Comparison of ENCODE assay signal across 11 mouse cellular contexts in genomic region chr8:91324271-91324670, GRCm38 (mm10). TPM values are rescaled to one million over a fixed set of nuclear protein-coding genes. Genes with fewer than 3 reads are reported as not detected.
DNase-seq lines count a peak whose midpoint lies in the region; ATAC-seq and TF ChIP-seq lines count a peak whose summit lies in the region.
"Had no signal": no experiment of that assay in that cellular context is flagged by ENCODE, and none has a peak within 500 bp of the region (broad histone marks: within the 10 kb centered on the region; RNA-seq: fewer than 3 reads in every experiment).

No protein-coding gene starts in this region.

- TF ChIP-seq POLR2A in liver, adult 2 months (IDR thresholded peaks at IDR 0.05; ENCODE audit: extremely low read depth, insufficient read depth, low read length): no peak

- H3K9me3 ChIP-seq in heart, embryonic 10.5 days: no peaks in the 10 kb centered on the region
- no peaks in the 10 kb centered on the region for H3K9me3 ChIP-seq in heart, embryonic 11.5 days (replicated peaks; ENCODE audit: control insufficient read depth, low read length)
- no peaks in the 10 kb centered on the region for H3K9me3 ChIP-seq in liver, embryonic 11.5 days (ENCODE audit: control insufficient read depth, low read length)
- no peaks in the 10 kb centered on the region for H3K9me3 ChIP-seq in liver, embryonic 14.5 days (ENCODE audit: control insufficient read depth, low read length)
- H3K9me3 ChIP-seq: kidney, embryonic 15.5 days; limb, embryonic 12.5 days; midbrain, embryonic 12.5 days had no signal

- no peak for TF ChIP-seq EP300 in liver, embryonic 14.5 days (IDR thresholded peaks at IDR 0.05; ENCODE audit: low read depth)

- H3K4me2 ChIP-seq in heart, embryonic 11.5 days: no peak overlapping the region
- no peak overlapping the region for H3K4me2 ChIP-seq in liver, embryonic 11.5 days
- no peak overlapping the region for H3K4me2 ChIP-seq in liver, embryonic 14.5 days (ENCODE audit: low read depth)
- H3K4me2 ChIP-seq: kidney, embryonic 15.5 days; limb, embryonic 12.5 days; midbrain, embryonic 12.5 days had no signal

- peaks cover 12% of the 10 kb centered on the region for H3K36me3 ChIP-seq in heart, embryonic 10.5 days
- H3K36me3 ChIP-seq in heart, embryonic 11.5 days (ENCODE audit: control insufficient read depth, insufficient read depth, low read length): 0 out of 2 replicates have a peak, but pooled peaks cover 4% of the 10 kb centered on the region
- H3K36me3 ChIP-seq in liver, adult 2 months (ENCODE audit: control insufficient read depth, insufficient read depth, low read length): no peaks in the 10 kb centered on the region
- H3K36me3 ChIP-seq in liver, embryonic 11.5 days (ENCODE audit: control insufficient read depth, insufficient read depth, low read length): no peaks in the 10 kb centered on the region
- H3K36me3 ChIP-seq in liver, embryonic 14.5 days (replicated peaks; ENCODE audit: control insufficient read depth, insufficient read depth, low read depth): no peaks in the 10 kb centered on the region
- H3K36me3 ChIP-seq: midbrain, embryonic 12.5 days had no signal

- 57% methylated on average over 9 of the region's 9 CpGs for WGBS in heart, embryonic 10.5 days
- 69% methylated on average over 9 of the region's 9 CpGs for whole genome bisulfite sequencing in heart, embryonic 11.5 days (ENCODE audit: insufficient replicate concordance)
- WGBS in liver, adult 2 months: 29% methylated on average over 9 of the region's 9 CpGs
- WGBS in liver, embryonic 11.5 days: 65% methylated on average over 9 of the region's 9 CpGs
- WGBS in liver, embryonic 14.5 days (ENCODE audit: insufficient replicate concordance): 69% methylated on average over 9 of the region's 9 CpGs

- TF ChIP-seq CTCF in liver, adult 2 months (IDR thresholded peaks at IDR 0.05; ENCODE audit: low read depth, low read length): peak; percentile 82
- TF ChIP-seq CTCF in liver, embryonic 14.5 days (IDR thresholded peaks at IDR 0.05; ENCODE audit: low read depth): peak; percentile 56

- H3K4me3 ChIP-seq in heart, embryonic 10.5 days: no peak overlapping the region
- no peak overlapping the region for H3K4me3 ChIP-seq in heart, embryonic 11.5 days (ENCODE audit: low read depth, low read length)
- H3K4me3 ChIP-seq in liver, adult 2 months (ENCODE audit: insufficient read depth, low read depth, low read length): no peak overlapping the region
- no peak overlapping the region for H3K4me3 ChIP-seq in liver, embryonic 11.5 days (ENCODE audit: low read depth, low read length)
- H3K4me3 ChIP-seq in liver, embryonic 14.5 days (ENCODE audit: insufficient read depth in 1 of 2, low read depth in 2 of 2, low read length in 2 of 2): no peak overlapping the region
- H3K4me3 ChIP-seq: kidney, embryonic 15.5 days; limb, embryonic 12.5 days; midbrain, embryonic 12.5 days had no signal

- peaks cover 40% of the 10 kb centered on the region for H3K4me1 ChIP-seq in heart, embryonic 10.5 days
- H3K4me1 ChIP-seq in heart, embryonic 11.5 days (ENCODE audit: control insufficient read depth, insufficient read depth, low read length): peaks cover 20% of the 10 kb centered on the region
- H3K4me1 ChIP-seq in liver, adult 2 months (ENCODE audit: control insufficient read depth, insufficient read depth, low read length): peaks cover 9% of the 10 kb centered on the region
- peaks cover under 1% of the 10 kb centered on the region for H3K4me1 ChIP-seq in liver, embryonic 11.5 days (replicated peaks; ENCODE audit: control insufficient read depth, insufficient read depth, low read length)
- peaks cover 0 to 5% of the 10 kb centered on the region in 2 experiments; a peak in 2 of 4 replicates for H3K4me1 ChIP-seq in liver, embryonic 14.5 days (replicated peaks; ENCODE audit: control insufficient read depth in 2 of 2, insufficient read depth in 2 of 2, low read length in 1 of 2)

- peaks cover 13% of the 10 kb centered on the region for H3K79me2 ChIP-seq in liver, adult 2 months (ENCODE audit: control insufficient read depth, insufficient read depth, low read length)

- H3K27me3 ChIP-seq in heart, embryonic 10.5 days (ENCODE audit: insufficient read depth, poor library complexity, severe bottlenecking): no peaks in the 10 kb centered on the region
- H3K27me3 ChIP-seq in heart, embryonic 11.5 days (ENCODE audit: control insufficient read depth, insufficient read depth, low read length): no peaks in the 10 kb centered on the region
- H3K27me3 ChIP-seq in liver, adult 2 months (ENCODE audit: control insufficient read depth, insufficient read depth, low read length): no peaks in the 10 kb centered on the region
- no peaks in the 10 kb centered on the region for H3K27me3 ChIP-seq in liver, embryonic 11.5 days (replicated peaks; ENCODE audit: control insufficient read depth, insufficient read depth, low read length)
- H3K27me3 ChIP-seq in liver, embryonic 14.5 days (ENCODE audit: control insufficient read depth, insufficient read depth, low read length): no peaks in the 10 kb centered on the region
- H3K27me3 ChIP-seq: kidney, embryonic 15.5 days; limb, embryonic 12.5 days; midbrain, embryonic 12.5 days had no signal

- no peak overlapping the region for H3K9ac ChIP-seq in heart, embryonic 11.5 days (ENCODE audit: low read depth, low read length)
- no peak overlapping the region for H3K9ac ChIP-seq in liver, adult 2 months (ENCODE audit: low read depth, low read length)
- no peak overlapping the region for H3K9ac ChIP-seq in liver, embryonic 11.5 days (ENCODE audit: low read depth, low read length)
- no peak overlapping the region for H3K9ac ChIP-seq in liver, embryonic 14.5 days (replicated peaks)
- H3K9ac ChIP-seq: kidney, embryonic 15.5 days; limb, embryonic 12.5 days; midbrain, embryonic 12.5 days had no signal

- ATAC-seq in heart, embryonic 11.5 days (replicated peaks; ENCODE audit: insufficient number of reproducible peaks, low FRiP score, low TSS enrichment): no peak
- ATAC-seq in liver, embryonic 11.5 days (replicated peaks; ENCODE audit: low FRiP score): no peak
- no peak for ATAC-seq in liver, embryonic 14.5 days (ENCODE audit: insufficient read depth)

- DNase-seq in heart, embryonic 10.5 days (ENCODE audit: low spot score): peak; percentile 69
- peak; percentile 75 for DNase-seq in liver, adult 2 months (ENCODE audit: extremely low read depth, low read depth, low spot score)
- no peak for DNase-seq in liver, embryonic 11.5 days (ENCODE audit: low spot score)
- DNase-seq in brain, adult 2 months (ENCODE audit: low read depth, low spot score): peak; percentile 59
- no peak for DNase-seq in liver, embryonic 14.5 days (ENCODE audit: low read depth in 3 of 3, low spot score in 3 of 3)
- DNase-seq in ovary, postnatal 10 days (ENCODE audit: low spot score): no peak
- DNase-seq: thymus, postnatal 14 days had no signal

- H3K27ac ChIP-seq in heart, embryonic 10.5 days: 0 out of 2 replicates have a peak overlapping the region, but pooled peaks have one; percentile 36
- no peak overlapping the region for H3K27ac ChIP-seq in heart, embryonic 11.5 days (ENCODE audit: low read depth, low read length)
- H3K27ac ChIP-seq in liver, adult 2 months (replicated peaks; ENCODE audit: insufficient read depth, low read depth, low read length): no peak overlapping the region
- H3K27ac ChIP-seq in liver, embryonic 11.5 days (ENCODE audit: low read depth, low read length): no peak overlapping the region
- no peak overlapping the region for H3K27ac ChIP-seq in liver, embryonic 14.5 days
- H3K27ac ChIP-seq: kidney, embryonic 15.5 days; limb, embryonic 12.5 days; midbrain, embryonic 12.5 days had no signal

RNA-seq across cellular contexts. Expression of gene Fto, which starts 10.9 kb away (rescaled TPM):
- polyA plus RNA-seq in heart, embryonic 10.5 days (2016; fragmentation: Nextera tagmentation; extraction: Ambion mirVana): 81.7 and 83.2 TPM in 2 replicates
- polyA plus RNA-seq in heart, embryonic 11.5 days (2014; fragmentation: Nextera tagmentation; extraction: Ambion mirVana): 70.1 and 81.9 TPM in 2 replicates
- total RNA-seq in liver, adult 2 months (2014; rRNA removed): 14.1 and 16.0 TPM in 2 replicates
- 14.4 and 15.6 TPM in 2 replicates for polyA plus RNA-seq in liver, adult 2 months (2012; rRNA removed)
- polyA plus RNA-seq in liver, embryonic 11.5 days (2014; fragmentation: Nextera tagmentation; extraction: Ambion mirVana): 56.1 and 57.7 TPM in 2 replicates
- polyA plus RNA-seq in liver, embryonic 14.5 days (2012; rRNA removed): 8.2 and 10.0 TPM in 2 replicates
- 15.6 and 16.5 TPM in 2 replicates for polyA plus RNA-seq in liver, embryonic 14.5 days (2014; fragmentation: Nextera tagmentation; extraction: Ambion mirVana)

RNA-seq across cellular contexts. Expression of gene Rpgrip1l, which starts 11.2 kb away (rescaled TPM):
- polyA plus RNA-seq in heart, embryonic 10.5 days (2016; fragmentation: Nextera tagmentation; extraction: Ambion mirVana): 9.2 and 9.3 TPM in 2 replicates
- 8.0 and 9.6 TPM in 2 replicates for polyA plus RNA-seq in heart, embryonic 11.5 days (2014; fragmentation: Nextera tagmentation; extraction: Ambion mirVana)
- total RNA-seq in liver, adult 2 months (2014; rRNA removed): 2.5 and 2.6 TPM in 2 replicates
- 0.21 and 0.22 TPM in 2 replicates for polyA plus RNA-seq in liver, adult 2 months (2012; rRNA removed)
- 6.5 and 6.8 TPM in 2 replicates for polyA plus RNA-seq in liver, embryonic 11.5 days (2014; fragmentation: Nextera tagmentation; extraction: Ambion mirVana)
- polyA plus RNA-seq in liver, embryonic 14.5 days (2012; rRNA removed): 0.80 and 1.1 TPM in 2 replicates
- 3.3 TPM in 2 replicates for polyA plus RNA-seq in liver, embryonic 14.5 days (2014; fragmentation: Nextera tagmentation; extraction: Ambion mirVana)

Comparison
In these comparisons a context has a peak if more than half of its experiments do, and no peak if none do; other contexts are left out.
1. DNase-seq: peak in heart, embryonic 10.5 days (single experiment), liver, adult 2 months (single experiment) and brain, adult 2 months (single experiment); none in liver, embryonic 11.5 days (single experiment), liver, embryonic 14.5 days (0 of 3) and ovary, postnatal 10 days (single experiment).